In genomic region chr4:114387527-114388135, GRCm38 (mm10) we compare ENCODE assay signal across 24 mouse cellular contexts. TPM values are rescaled to one million over a fixed set of nuclear protein-coding genes. Genes with fewer than 3 reads are reported as not detected.
DNase-seq lines count a peak whose midpoint lies in the region; ATAC-seq and TF ChIP-seq lines count a peak whose summit lies in the region.
"Had no signal": no experiment of that assay in that cellular context is flagged by ENCODE, and none has a peak within 500 bp of the region (broad histone marks: within the 10 kb centered on the region; RNA-seq: fewer than 3 reads in every experiment).

No protein-coding gene starts in this region.

- H3K9ac ChIP-seq in intestine, embryonic 16.5 days (ENCODE audit: low read depth, low read length) = no peak overlapping the region
- H3K9ac ChIP-seq in intestine, postnatal 0 days (ENCODE audit: low read depth, low read length) = no peak overlapping the region
- no peak overlapping the region for H3K9ac ChIP-seq in lung, embryonic 15.5 days
- no peak overlapping the region for H3K9ac ChIP-seq in forebrain, embryonic 15.5 days (replicated peaks)
- H3K9ac ChIP-seq: embryonic facial prominence, embryonic 12.5 days; hindbrain, embryonic 14.5 days; limb, embryonic 13.5 days; liver, embryonic 13.5 days had no signal

- no peak for TF ChIP-seq CTCF in intestine, postnatal 0 days (IDR thresholded peaks at IDR 0.05; ENCODE audit: low read depth)

- peak; percentile 49 for DNase-seq in NIH3T3 (ENCODE audit: low read depth)
- DNase-seq in lung, postnatal 4 days = peak; percentile 57 to 89
- DNase-seq: adrenal gland, adult 8-10 months; cerebellum, adult 8-10 months; heart, postnatal 14 days; kidney, adult 18-20 months; liver, embryonic 13.5 days; right cerebral cortex, postnatal 25 days; thymus, postnatal 25 days had no signal

- peak; percentile 55; the same call in 1 of the 2 replicates for ATAC-seq in intestine, embryonic 16.5 days
- ATAC-seq in intestine, postnatal 0 days = no peak
- ATAC-seq in lung, embryonic 15.5 days (ENCODE audit: borderline replicate concordance, extremely low read depth, low FRiP score, low TSS enrichment) = peak; percentile 96
- ATAC-seq in megakaryocyte-erythroid progenitor cell, adult 5-6 weeks (replicated peaks; ENCODE audit: low FRiP score, low TSS enrichment, poor library complexity, severe bottlenecking) = no peak
- ATAC-seq in forebrain, embryonic 15.5 days (replicated peaks) = no peak
- ATAC-seq: forebrain, embryonic 14.5 days; midbrain, embryonic 16.5 days had no signal

- H3K9me3 ChIP-seq in intestine, embryonic 16.5 days (ENCODE audit: control insufficient read depth, low read length) = no peaks in the 10 kb centered on the region
- no peaks in the 10 kb centered on the region for H3K9me3 ChIP-seq in intestine, postnatal 0 days (ENCODE audit: control insufficient read depth)
- no peaks in the 10 kb centered on the region for H3K9me3 ChIP-seq in lung, embryonic 15.5 days
- no peaks in the 10 kb centered on the region for H3K9me3 ChIP-seq in forebrain, embryonic 15.5 days
- H3K9me3 ChIP-seq: embryonic facial prominence, embryonic 12.5 days; limb, embryonic 13.5 days; liver, embryonic 13.5 days had no signal

- H3K4me1 ChIP-seq in intestine, embryonic 16.5 days (ENCODE audit: control insufficient read depth, insufficient read depth, low read length) = no peaks in the 10 kb centered on the region
- no peaks in the 10 kb centered on the region for H3K4me1 ChIP-seq in intestine, postnatal 0 days (replicated peaks; ENCODE audit: control insufficient read depth, insufficient read depth, low read length)
- H3K4me1 ChIP-seq in lung, embryonic 15.5 days = peaks cover 23% of the 10 kb centered on the region
- no peaks in the 10 kb centered on the region for H3K4me1 ChIP-seq in forebrain, embryonic 15.5 days
- H3K4me1 ChIP-seq: liver, embryonic 13.5 days had no signal

- no peaks in the 10 kb centered on the region for H3K27me3 ChIP-seq in intestine, embryonic 16.5 days (replicated peaks; ENCODE audit: control insufficient read depth, insufficient read depth, low read length)
- H3K27me3 ChIP-seq in intestine, postnatal 0 days (replicated peaks; ENCODE audit: control insufficient read depth, insufficient read depth, low read length) = no peaks in the 10 kb centered on the region
- no peaks in the 10 kb centered on the region for H3K27me3 ChIP-seq in lung, embryonic 15.5 days
- no peaks in the 10 kb centered on the region for H3K27me3 ChIP-seq in forebrain, embryonic 15.5 days
- H3K27me3 ChIP-seq: embryonic facial prominence, embryonic 12.5 days; liver, embryonic 13.5 days had no signal

- no peak overlapping the region for H3K4me2 ChIP-seq in intestine, embryonic 16.5 days (ENCODE audit: low read depth, low read length)
- H3K4me2 ChIP-seq in intestine, postnatal 0 days (replicated peaks; ENCODE audit: low read depth) = no peak overlapping the region
- no peak overlapping the region for H3K4me2 ChIP-seq in lung, embryonic 15.5 days
- no peak overlapping the region for H3K4me2 ChIP-seq in forebrain, embryonic 15.5 days (replicated peaks)
- H3K4me2 ChIP-seq: embryonic facial prominence, embryonic 12.5 days; heart, embryonic 11.5 days; hindbrain, embryonic 14.5 days; limb, embryonic 13.5 days; liver, embryonic 13.5 days had no signal

- H3K36me3 ChIP-seq in intestine, embryonic 16.5 days (ENCODE audit: control insufficient read depth, insufficient read depth, low read length) = no peaks in the 10 kb centered on the region
- no peaks in the 10 kb centered on the region for H3K36me3 ChIP-seq in intestine, postnatal 0 days (ENCODE audit: control insufficient read depth, insufficient read depth)
- H3K36me3 ChIP-seq in lung, embryonic 15.5 days = no peaks in the 10 kb centered on the region
- H3K36me3 ChIP-seq in forebrain, embryonic 15.5 days = no peaks in the 10 kb centered on the region
- H3K36me3 ChIP-seq: embryonic facial prominence, embryonic 12.5 days; limb, embryonic 13.5 days; liver, embryonic 13.5 days had no signal

- 69% methylated on average over 2 of the region's 2 CpGs for WGBS in intestine, embryonic 16.5 days
- WGBS in intestine, postnatal 0 days = 65% methylated on average over 2 of the region's 2 CpGs
- WGBS in lung, embryonic 15.5 days = 43% methylated on average over 2 of the region's 2 CpGs
- 61% methylated on average over 2 of the region's 2 CpGs for WGBS in forebrain, embryonic 15.5 days

- no peak overlapping the region for H3K27ac ChIP-seq in intestine, embryonic 16.5 days (ENCODE audit: low read length)
- H3K27ac ChIP-seq in intestine, postnatal 0 days (ENCODE audit: low read depth, low read length) = no peak overlapping the region
- H3K27ac ChIP-seq in lung, embryonic 15.5 days = peak overlapping the region; percentile 88
- H3K27ac ChIP-seq in forebrain, embryonic 15.5 days (replicated peaks) = no peak overlapping the region
- H3K27ac ChIP-seq: embryonic facial prominence, embryonic 12.5 days; hindbrain, embryonic 14.5 days; kidney, postnatal 0 days; limb, embryonic 13.5 days; liver, embryonic 13.5 days had no signal

- H3K4me3 ChIP-seq in intestine, embryonic 16.5 days (ENCODE audit: low read length) = no peak overlapping the region
- no peak overlapping the region for H3K4me3 ChIP-seq in intestine, postnatal 0 days (ENCODE audit: low read depth, low read length)
- no peak overlapping the region for H3K4me3 ChIP-seq in lung, embryonic 15.5 days
- no peak overlapping the region for H3K4me3 ChIP-seq in forebrain, embryonic 15.5 days
- H3K4me3 ChIP-seq: embryonic facial prominence, embryonic 12.5 days; erythroblast, embryonic 14.5 days; limb, embryonic 13.5 days; liver, embryonic 13.5 days had no signal

RNA-seq across cellular contexts. Expression of gene Trabd2b, which starts 18.9 kb away (rescaled TPM):
- 0.37 and 0.40 TPM in 2 replicates for polyA plus RNA-seq in intestine, embryonic 16.5 days (2015; fragmentation: Nextera tagmentation; extraction: Ambion mirVana)
- 0.20 and 0.27 TPM in 2 replicates for polyA plus RNA-seq in intestine, postnatal 0 days (2015; fragmentation: Nextera tagmentation; extraction: Ambion mirVana)
- polyA plus RNA-seq in lung, embryonic 15.5 days (2015; fragmentation: Nextera tagmentation; extraction: Ambion mirVana) = 4.4 and 5.1 TPM in 2 replicates
- total RNA-seq in megakaryocyte-erythroid progenitor cell, adult 5-6 weeks (2014; fragmentation: Nextera tagmentation) = not detected in 2 replicates
- not detected in 2 replicates for total RNA-seq in megakaryocyte-erythroid progenitor cell, adult 5-6 weeks (2017)
- polyA plus RNA-seq in forebrain, embryonic 15.5 days (2015; fragmentation: Nextera tagmentation; extraction: Ambion mirVana) = 0.32 and 0.37 TPM in 2 replicates
- total RNA-seq: megakaryocyte progenitor cell, adult 5-6 weeks; neutrophil, adult 5-6 weeks had no signal
- polyA plus RNA-seq: erythroblast, embryonic 14.5 days had no signal

Comparison
In these comparisons a context has a peak if more than half of its experiments do, and no peak if none do; other contexts are left out.
1. ATAC-seq: peak in intestine, embryonic 16.5 days (single experiment) and lung, embryonic 15.5 days (single experiment); none in intestine, postnatal 0 days (single experiment), megakaryocyte-erythroid progenitor cell, adult 5-6 weeks (single experiment) and forebrain, embryonic 15.5 days (single experiment).